Mouse (Mus musculus) cortical plate, adult 2 months (tissue): ENCODE measurements around the gene Nipal3.

Experiments
- CTCF ChIP-seq: fragments of 200-500 bp; IDR thresholded peaks from 2 replicates; pipeline ENCODE4 v1.5.1; 2011; ENCODE audit warnings: mild to moderate bottlenecking, control low read depth, low read length; ENCODE audit not compliant: insufficient read depth; ENCODE audit errors: extremely low read depth
- POLR2A ChIP-seq: fragments of 200-500 bp; IDR thresholded peaks from 2 replicates; pipeline ENCODE4 v1.6.1; 2011; ENCODE audit warnings: mild to moderate bottlenecking, low read length, control low read depth; ENCODE audit not compliant: insufficient read depth; ENCODE audit errors: extremely low read depth

- TF ChIP-seq POLR2A (no peak), CTCF (peak; percentile 79)
These were observed 83.2 kb downstream of the Nipal3 start for GRCm38 (mm10) chr4:135411633-135412032.
